Mouse (Mus musculus) cerebellum, adult 11 months (tissue): ENCODE results near the gene Zfp280b.

Experiments
- DNase-seq: peaks from one replicate; pipeline ENCODE4 v3.0.0; 2022

The Zfp280b gene

DNA sequence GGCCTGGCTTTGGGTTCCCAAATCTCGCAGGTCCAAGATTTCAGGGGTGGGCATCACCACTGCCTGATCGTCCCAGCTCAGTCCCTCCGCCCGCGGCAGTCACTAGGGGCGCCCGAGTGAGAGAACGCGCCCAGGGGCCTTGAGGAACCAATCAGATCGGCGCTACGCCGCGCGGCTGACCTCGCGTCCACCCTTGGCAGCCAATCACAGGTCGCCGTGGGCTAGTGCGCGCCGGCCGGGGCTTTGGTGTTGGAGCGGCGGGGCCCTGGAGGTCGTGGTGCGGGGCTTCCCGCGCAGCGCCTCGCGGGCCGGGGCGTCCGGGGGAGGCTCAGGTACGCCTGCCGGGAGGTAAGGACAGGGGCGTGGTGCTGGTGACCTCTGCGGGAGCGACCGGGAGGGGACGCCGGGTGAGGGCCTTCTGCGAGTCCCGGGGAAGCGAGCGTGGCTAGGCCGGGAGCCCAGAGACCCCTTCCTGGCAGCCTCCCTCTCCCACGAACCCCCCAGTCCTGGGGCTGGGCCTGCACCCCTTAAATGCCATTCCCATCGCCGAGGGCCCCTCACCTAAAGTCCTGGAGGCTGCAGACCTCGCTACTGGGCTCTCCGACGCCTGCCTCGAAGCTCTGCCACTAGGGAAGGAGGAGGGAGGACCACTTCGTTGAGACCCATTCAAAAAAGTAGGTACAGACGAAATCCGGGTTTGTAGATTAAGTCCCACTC is at the start of gene Zfp280b:
Gene Zfp280b, plus strand, starts transcription at position 249 of the 717 bp plus-strand sequence.
- DNase-seq: peak; percentile 93

DNA sequence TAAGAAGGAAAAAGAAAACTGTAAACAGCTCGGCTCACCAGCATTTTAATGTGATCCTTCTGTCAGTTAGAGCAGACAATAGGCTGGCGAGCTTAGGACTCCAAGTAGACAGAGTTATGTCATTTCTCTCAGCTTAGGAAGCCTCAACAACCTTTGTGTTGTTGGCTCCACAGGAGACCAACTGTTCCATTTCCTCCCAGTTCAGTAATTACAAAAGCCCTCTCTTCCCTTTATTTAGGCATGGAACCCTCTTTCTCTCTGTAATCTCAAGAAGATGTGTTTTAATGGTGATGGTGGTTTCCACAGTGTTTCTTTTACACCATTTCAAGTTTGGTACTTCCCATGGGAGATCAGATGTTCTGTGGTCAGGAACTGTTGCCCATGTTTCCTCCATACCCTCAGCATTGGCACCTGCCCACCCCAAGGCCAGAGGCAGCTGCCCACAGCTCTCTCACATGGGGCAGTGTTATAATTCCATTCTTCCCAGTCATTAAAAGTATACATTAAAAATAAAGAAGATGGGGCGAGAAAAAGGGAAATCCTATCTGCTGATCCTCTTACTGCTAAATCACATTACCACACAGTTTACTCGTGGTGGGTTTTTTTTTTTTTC is 41.9 kb upstream of the Zfp280b start:
- DNase-seq: no peak

GRCm38 (mm10) chr10:75993616-75994240 is 38.7 kb upstream of the Zfp280b start:
- DNase-seq: no peak

- peak; percentile 46 for DNase-seq
Measured at GRCm38 (mm10) chr10:75994531-75995210, 37.8 kb upstream of the Zfp280b start.

GRCm38 (mm10) chr10:75995463-75995862 is 37.0 kb upstream of the Zfp280b start:
- peak; percentile 47 for DNase-seq

GRCm38 (mm10) chr10:75996315-75996714 is 36.1 kb upstream of the Zfp280b start:
- no peak for DNase-seq

DNA sequence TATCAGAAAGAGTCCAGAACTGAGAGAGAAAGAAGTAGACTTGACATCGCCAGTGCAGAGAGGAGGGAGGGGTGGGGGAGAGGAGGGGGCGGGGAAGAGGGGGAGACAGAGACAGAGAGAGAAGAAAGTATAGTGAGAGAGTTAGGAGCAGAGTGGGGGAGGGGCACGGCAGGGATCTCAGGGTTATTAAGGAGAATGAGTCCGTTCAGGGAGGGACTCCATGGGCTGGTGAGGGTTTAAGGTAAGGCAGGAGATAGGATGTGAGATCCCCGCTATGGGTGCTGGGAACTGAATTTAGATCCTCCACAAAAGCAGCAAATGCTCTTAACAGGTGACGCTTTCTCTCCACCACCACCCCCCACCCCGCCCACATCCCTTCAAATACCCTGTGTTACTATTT is 31.3 kb upstream of the Zfp280b start:
- DNase-seq: no peak

GRCm38 (mm10) chr10:76002101-76002521 is 30.3 kb upstream of the Zfp280b start:
- peak; percentile 78 for DNase-seq

DNA sequence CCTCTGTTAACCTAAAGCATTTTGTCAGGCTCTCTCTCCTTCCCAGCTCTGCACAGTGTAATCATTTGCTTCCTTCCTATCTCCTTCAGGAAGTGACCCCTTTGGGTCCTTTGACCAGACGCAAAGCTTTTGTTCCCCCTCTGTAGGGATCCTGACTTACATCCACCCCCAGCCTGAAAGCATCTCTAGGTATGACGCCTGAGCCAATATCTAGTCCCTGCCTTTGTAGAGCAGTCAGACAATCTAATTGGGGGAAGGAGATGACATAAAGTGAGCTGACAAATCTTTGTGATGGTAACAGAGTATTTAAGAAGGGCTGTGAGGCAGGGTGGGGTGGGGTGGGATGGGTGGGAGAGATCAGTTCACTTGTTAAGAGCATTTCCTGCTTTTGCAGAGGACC is 29.8 kb upstream of the Zfp280b start:
- no peak for DNase-seq

- no peak for DNase-seq
Measured at GRCm38 (mm10) chr10:76003221-76003620, 29.2 kb upstream of the Zfp280b start.

DNA sequence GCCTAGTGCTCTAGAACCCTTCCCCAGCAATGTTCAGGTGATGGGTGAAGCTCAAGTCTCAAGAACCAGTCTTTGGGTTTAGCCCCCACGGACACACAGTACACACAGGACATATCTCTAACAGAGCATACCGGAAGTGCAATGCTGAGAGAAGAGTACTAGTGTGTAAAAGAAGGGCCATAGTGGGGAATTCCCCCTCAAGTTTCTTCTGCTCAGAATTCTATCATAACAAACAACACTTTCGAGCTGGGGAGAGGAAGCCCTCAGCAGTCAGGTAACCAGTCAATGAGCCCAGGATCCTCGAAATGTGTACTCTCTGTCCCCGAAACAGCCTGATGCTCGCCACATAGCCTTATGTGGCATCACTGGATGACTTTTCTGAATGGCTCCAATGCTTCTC is 26.1 kb upstream of the Zfp280b start:
- DNase-seq: no peak

DNA sequence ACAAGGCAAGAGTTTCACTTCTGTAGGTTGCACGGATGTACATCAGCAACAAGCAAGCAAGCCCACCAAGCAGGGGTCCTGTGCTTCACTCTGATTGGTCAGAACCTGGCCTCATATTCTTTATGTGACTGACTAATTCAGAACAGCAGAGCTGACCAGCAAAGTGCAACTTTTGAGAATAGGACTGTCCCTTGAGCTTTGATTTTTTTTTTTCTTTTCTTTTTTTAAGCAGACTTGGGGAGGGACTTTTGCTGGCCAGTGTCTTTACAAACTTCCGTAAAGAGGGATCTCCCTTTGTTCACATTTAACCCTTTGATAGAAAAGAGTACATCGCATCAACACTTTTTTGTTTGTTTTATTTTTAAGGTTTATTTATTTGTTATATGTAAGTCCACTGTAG is 22.6 kb upstream of the Zfp280b start:
- DNase-seq: no peak

DNA sequence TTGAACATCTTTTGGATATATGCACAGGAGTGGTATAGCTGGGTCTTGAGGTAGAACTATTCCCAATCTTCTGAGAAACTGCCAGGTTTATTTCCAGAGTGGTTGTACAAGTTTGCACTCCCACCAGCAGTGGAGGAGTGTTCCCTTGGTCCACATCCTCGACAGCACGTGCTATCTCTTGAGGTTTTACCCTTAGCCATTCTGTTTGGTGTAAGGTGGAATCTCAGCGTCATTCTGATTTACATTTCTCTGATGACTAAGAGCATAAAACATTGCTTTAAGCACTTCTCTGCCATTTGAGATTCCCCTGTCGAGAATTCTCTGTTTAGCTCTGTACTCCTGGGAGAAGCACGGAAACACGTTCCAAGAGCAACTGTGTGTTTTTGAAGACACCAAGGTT is 19.5 kb upstream of the Zfp280b start:
- no peak for DNase-seq

DNA sequence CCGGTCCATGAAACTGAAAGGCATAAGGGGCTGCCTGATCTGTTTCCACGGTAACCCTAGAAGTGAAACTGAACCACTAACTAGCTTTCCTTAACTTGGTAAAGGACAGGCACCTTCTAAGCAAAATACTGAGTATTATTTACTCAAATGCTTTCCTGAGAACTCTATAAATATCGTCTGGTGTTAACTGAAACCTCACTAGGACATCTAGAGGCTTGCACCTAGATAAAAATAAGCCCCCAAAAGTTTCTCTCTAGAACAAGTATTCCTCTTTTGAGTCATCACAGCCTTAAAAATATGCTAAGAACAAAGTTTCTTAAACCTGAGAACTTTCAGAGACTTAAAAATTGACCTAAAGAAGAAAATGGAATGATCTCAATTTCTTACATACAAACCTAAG is 15.6 kb upstream of the Zfp280b start:
- DNase-seq: no peak

- no peak for DNase-seq
Measured at GRCm38 (mm10) chr10:76021728-76022127, 10.7 kb upstream of the Zfp280b start.

DNA sequence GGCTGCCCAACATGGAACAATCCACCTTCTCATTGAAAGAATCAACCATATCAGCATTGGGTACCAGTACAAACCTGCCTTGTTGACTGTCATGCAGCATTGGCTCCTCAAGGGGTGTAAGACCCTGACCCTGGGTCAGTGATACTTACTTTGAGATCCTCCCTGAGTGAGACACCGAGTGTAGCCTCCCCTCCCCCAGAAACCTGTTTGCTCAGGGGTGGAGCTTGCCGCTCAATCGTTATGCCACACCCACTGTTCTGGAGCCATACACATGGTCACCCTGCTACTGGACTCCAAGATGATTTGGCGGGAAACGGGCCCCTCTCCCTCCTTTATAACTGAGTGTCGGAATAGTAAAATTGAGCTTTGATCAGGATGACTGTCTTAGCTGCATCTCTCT is 8.5 kb upstream of the Zfp280b start:
- no peak for DNase-seq

DNA sequence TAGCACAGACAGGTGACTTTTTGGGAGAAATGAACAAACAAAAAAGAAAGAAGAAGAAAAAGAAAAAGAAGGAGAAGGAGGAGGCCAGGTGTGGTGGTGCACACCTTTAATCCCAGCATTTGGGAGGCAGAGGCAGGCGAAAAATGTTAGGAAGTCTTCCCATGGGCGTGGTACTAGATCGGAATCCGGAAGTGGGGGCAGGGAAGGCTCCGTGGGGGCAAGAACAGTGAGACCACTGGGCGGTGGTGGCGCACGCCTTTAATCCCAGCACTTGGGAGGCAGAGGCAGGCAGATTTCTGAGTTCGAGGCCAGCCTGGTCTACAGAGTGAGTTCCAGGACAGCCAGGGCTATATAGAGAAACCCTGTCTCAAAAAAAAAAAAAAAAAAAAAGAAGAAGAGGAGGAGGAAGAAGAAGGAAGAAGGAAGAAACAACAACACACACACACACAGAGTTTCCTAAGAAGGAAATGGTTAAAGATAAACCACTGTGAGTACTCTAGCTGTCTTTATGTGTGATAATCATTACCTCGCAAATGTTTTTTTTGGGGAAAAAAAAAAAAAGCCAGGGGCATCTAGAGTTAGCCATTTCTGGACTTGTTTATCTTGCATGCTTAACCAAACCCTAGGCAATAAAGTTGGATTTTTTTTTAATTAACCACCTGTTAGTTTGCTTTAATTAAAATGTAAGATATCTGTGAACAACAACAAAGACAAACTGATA is 6.8 kb upstream of the Zfp280b start:
- no peak for DNase-seq

GRCm38 (mm10) chr10:76027127-76028015 is 5.1 kb upstream of the Zfp280b start:
- DNase-seq: no peak

DNA sequence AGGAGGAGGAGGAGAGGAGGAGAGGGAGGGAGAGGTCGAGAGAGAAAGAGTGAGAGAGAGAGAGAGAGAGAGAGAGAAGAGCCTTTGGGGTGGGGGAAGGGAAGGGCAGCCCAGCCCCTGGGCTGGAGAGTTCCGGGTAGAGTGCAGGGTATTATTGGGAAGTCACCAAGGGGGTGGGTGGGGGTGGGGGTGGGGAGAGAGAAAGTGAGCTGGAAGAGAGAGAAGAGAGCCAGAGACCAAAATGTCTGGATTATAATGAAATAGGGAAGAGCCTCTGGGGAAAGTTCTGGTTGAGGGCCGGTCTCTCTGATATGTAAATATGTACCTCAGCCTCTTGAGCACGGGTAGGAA is 4.5 kb upstream of the Zfp280b start:
- no peak for DNase-seq

DNA sequence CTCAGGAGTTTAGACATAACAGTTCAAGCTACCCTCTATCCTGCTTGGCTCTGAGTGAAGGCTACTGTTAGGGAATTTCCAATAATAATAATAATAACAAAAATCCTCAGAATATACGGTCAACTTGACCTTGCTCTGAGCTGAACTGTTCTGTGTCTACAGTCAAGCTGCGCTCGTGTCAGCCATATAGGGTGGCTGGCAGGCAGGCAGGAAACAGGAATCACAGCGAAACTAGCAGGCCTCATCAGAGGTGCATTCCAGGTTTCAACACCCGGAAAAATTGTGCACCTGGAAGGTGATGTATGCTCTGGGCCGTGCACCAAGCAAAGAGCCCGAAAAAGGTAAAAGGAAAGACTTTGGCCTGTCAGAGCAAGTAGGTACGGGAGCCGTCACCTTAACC is 4.1 kb upstream of the Zfp280b start:
- no peak for DNase-seq

GRCm38 (mm10) chr10:76029276-76029675 is 3.2 kb upstream of the Zfp280b start:
- no peak for DNase-seq

DNA sequence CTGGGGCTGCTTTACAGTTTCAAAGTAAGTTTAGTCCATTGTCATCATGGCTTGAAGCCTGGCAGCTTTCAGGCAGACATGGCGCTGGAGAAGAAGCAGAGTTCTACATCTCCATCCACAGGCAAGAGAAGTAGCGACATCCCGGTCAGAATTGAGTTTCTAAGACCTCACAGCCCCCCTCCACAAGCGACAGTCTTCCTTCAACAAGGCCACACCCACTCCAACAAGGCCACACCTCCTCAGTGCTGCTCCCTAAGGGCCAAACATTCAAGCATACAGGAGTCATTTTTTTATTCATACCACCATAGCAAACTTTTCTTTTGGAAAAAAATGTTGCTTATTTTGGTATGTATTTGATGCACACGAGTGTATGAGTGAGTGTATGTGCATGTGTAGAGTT is 2.0 kb upstream of the Zfp280b start:
- no peak for DNase-seq
